Mouse (Mus musculus): ENCODE data around the gene Bcl7b. TPM values are rescaled to one million over a fixed set of nuclear protein-coding genes. Genes with fewer than 3 reads are reported as not detected.

Gene Bcl7b
- total and polyA plus RNA-seq, 3 experiments = 37.6 to 44.1 (median 40.3) TPM

GRCm38 (mm10) chr5:135186621-135187348 lies 18.7 kb downstream of the Bcl7b start, which contains the start of gene Baz1b:
Gene Baz1b, plus strand, starts transcription at chr5:135187264.
- peak within 1 kb of the TSS; percentile 87 for H3K4me3 ChIP-seq
- peak within 1 kb of the TSS; percentile 86 for H3K9ac ChIP-seq (ENCODE audit: low read depth, low read length)
- peaks cover 1% of the 10 kb centered on the region for H3K4me1 ChIP-seq (ENCODE audit: control insufficient read depth, insufficient read depth, low read length)
- intact Hi-C loops (cut with DNase I) = loop anchor here (2.0 to 5.0 kb wide), 2 partner anchors 38 to 174 kb away; partner anchors contain the start of gene Tbl2
- H3K79me2 ChIP-seq (replicated peaks; ENCODE audit: control insufficient read depth, insufficient read depth, low read length) = no peaks in the 10 kb centered on the region; the same call in 1 of the 2 replicates
- H3K27ac ChIP-seq = peak within 1 kb of the TSS; percentile 99
- H3K27me3 ChIP-seq (ENCODE audit: control insufficient read depth, insufficient read depth, low read length) = no peaks in the 10 kb centered on the region
- WGBS = under 1% methylated on average over 57 of the region's 57 CpGs
- DNase-seq = peak; percentile 96 to 99
- peak; percentile 52; the same call in 1 of the 2 replicates for TF ChIP-seq EP300 (IDR thresholded peaks at IDR 0.05; ENCODE audit: insufficient read depth, low read depth, low read length)
- TF ChIP-seq CTCF (IDR thresholded peaks at IDR 0.05) = peak; percentile 29
- TF ChIP-seq POLR2A (IDR thresholded peaks at IDR 0.05; ENCODE audit: insufficient read depth, low read depth, low read length) = peak; percentile 84
- H3K36me3 ChIP-seq (ENCODE audit: control insufficient read depth, insufficient read depth, low read length) = peaks cover 16% of the 10 kb centered on the region

GRCm38 (mm10) chr5:135187349-135188213 lies 19.5 kb downstream of the Bcl7b start:
- no peaks in the 10 kb centered on the region; the same call in none of the 2 replicates for H3K79me2 ChIP-seq (replicated peaks; ENCODE audit: control insufficient read depth, insufficient read depth, low read length)
- intact Hi-C loops (cut with DNase I) = loop anchor here (2.0 to 5.0 kb wide), 2 partner anchors 39 to 175 kb away; partner anchors contain the start of gene Tbl2
- peaks cover 22% of the 10 kb centered on the region for H3K36me3 ChIP-seq (ENCODE audit: control insufficient read depth, insufficient read depth, low read length)
- TF ChIP-seq CTCF (IDR thresholded peaks at IDR 0.05) = 0 out of 2 replicates have a peak, but pooled peaks have one; percentile 1
- TF ChIP-seq POLR2A (IDR thresholded peaks at IDR 0.05; ENCODE audit: insufficient read depth, low read depth, low read length) = no peak
- peaks cover 1% of the 10 kb centered on the region for H3K4me1 ChIP-seq (ENCODE audit: control insufficient read depth, insufficient read depth, low read length)
- peak overlapping the region; percentile 99 for H3K27ac ChIP-seq
- no peak for DNase-seq
- no peaks in the 10 kb centered on the region for H3K27me3 ChIP-seq (ENCODE audit: control insufficient read depth, insufficient read depth, low read length)
- peak overlapping the region; percentile 87 for H3K4me3 ChIP-seq
- WGBS = under 1% methylated on average over 100 of the region's 102 CpGs
- peak overlapping the region; percentile 86 for H3K9ac ChIP-seq (ENCODE audit: low read depth, low read length)

- DNase-seq = no peak
- Histone ChIP-seq H3K4me1 (ENCODE audit: control insufficient read depth, insufficient read depth, low read length) (peaks cover 1% of the 10 kb centered on the region), H3K27ac (peak overlapping the region; percentile 99), H3K79me2 (replicated peaks; ENCODE audit: control insufficient read depth, insufficient read depth, low read length) (no peaks in the 10 kb centered on the region; the same call in none of the 2 replicates), H3K27me3 (ENCODE audit: control insufficient read depth, insufficient read depth, low read length) (no peaks in the 10 kb centered on the region), H3K4me3 (peak overlapping the region; percentile 87), H3K9ac (ENCODE audit: low read depth, low read length) (peak overlapping the region; percentile 86), H3K36me3 (ENCODE audit: control insufficient read depth, insufficient read depth, low read length) (peaks cover 26% of the 10 kb centered on the region)
- 2% methylated on average over 8 of the region's 8 CpGs for WGBS
- no peak for TF ChIP-seq POLR2A (IDR thresholded peaks at IDR 0.05; ENCODE audit: insufficient read depth, low read depth, low read length)
- no peak for TF ChIP-seq EP300 (IDR thresholded peaks at IDR 0.05; ENCODE audit: insufficient read depth, low read depth, low read length)
- no peak for TF ChIP-seq CTCF (IDR thresholded peaks at IDR 0.05)
- intact Hi-C loops (cut with DNase I) = loop anchor here (5.0 kb wide), 1 partner anchor 176 kb away; no protein-coding TSS in a partner anchor
These were observed 20.1 kb downstream of the Bcl7b start for GRCm38 (mm10) chr5:135188214-135188554.

GRCm38 (mm10) chr5:135189281-135190022 lies 21.4 kb downstream of the Bcl7b start:
- H3K27ac ChIP-seq = no peak overlapping the region
- H3K36me3 ChIP-seq (ENCODE audit: control insufficient read depth, insufficient read depth, low read length) = peaks cover 32% of the 10 kb centered on the region
- intact Hi-C loops (cut with DNase I) = loop anchor here (5.0 kb wide), 1 partner anchor 177 kb away; no protein-coding TSS in a partner anchor
- TF ChIP-seq EP300 (IDR thresholded peaks at IDR 0.05; ENCODE audit: insufficient read depth, low read depth, low read length) = no peak
- peak; percentile 41 for TF ChIP-seq CTCF (IDR thresholded peaks at IDR 0.05)
- H3K4me1 ChIP-seq (ENCODE audit: control insufficient read depth, insufficient read depth, low read length) = peaks cover 1% of the 10 kb centered on the region
- H3K4me3 ChIP-seq = no peak overlapping the region
- peaks cover 2% of the 10 kb centered on the region for H3K79me2 ChIP-seq (replicated peaks; ENCODE audit: control insufficient read depth, insufficient read depth, low read length)
- WGBS = 31% methylated on average over 2 of the region's 2 CpGs
- H3K27me3 ChIP-seq (ENCODE audit: control insufficient read depth, insufficient read depth, low read length) = no peaks in the 10 kb centered on the region
- DNase-seq = no peak
- H3K9ac ChIP-seq (ENCODE audit: low read depth, low read length) = no peak overlapping the region

GRCm38 (mm10) chr5:135191620-135192019 lies 23.5 kb downstream of the Bcl7b start:
- Histone ChIP-seq H3K9ac (ENCODE audit: low read depth, low read length) (no peak overlapping the region), H3K4me3 (no peak overlapping the region), H3K36me3 (ENCODE audit: control insufficient read depth, insufficient read depth, low read length) (peaks cover 43% of the 10 kb centered on the region), H3K4me1 (ENCODE audit: control insufficient read depth, insufficient read depth, low read length) (peaks cover 1% of the 10 kb centered on the region), H3K79me2 (replicated peaks; ENCODE audit: control insufficient read depth, insufficient read depth, low read length) (peaks cover 9% of the 10 kb centered on the region), H3K27ac (no peak overlapping the region), H3K27me3 (ENCODE audit: control insufficient read depth, insufficient read depth, low read length) (no peaks in the 10 kb centered on the region)
- WGBS = 37% methylated on average over 2 of the region's 2 CpGs
- DNase-seq = peak; percentile 41 to 55
- TF ChIP-seq POLR2A (IDR thresholded peaks at IDR 0.05; ENCODE audit: insufficient read depth, low read depth, low read length) (no peak), EP300 (IDR thresholded peaks at IDR 0.05; ENCODE audit: insufficient read depth, low read depth, low read length) (no peak), CTCF (IDR thresholded peaks at IDR 0.05) (peak; percentile 92)
- intact Hi-C loops (cut with DNase I) = loop anchor here (1.0 kb wide), 2 partner anchors 73 to 113 kb away; partner anchors contain the start of gene Vps37d

Measured in heart, adult 2 months (tissue).